Mouse (Mus musculus): ENCODE measurements around the gene Trim60. TPM values are rescaled to one million over a fixed set of nuclear protein-coding genes. Genes with fewer than 3 reads are reported as not detected.

The Trim60 gene
- polyA plus RNA-seq, 1 experiment from 2014 or later, result not detected

- 88% methylated on average over 4 of the region's 4 CpGs for WGBS
- no peak overlapping the region for H3K27ac ChIP-seq (ENCODE audit: low read depth, low read length)
- H3K4me3 ChIP-seq (ENCODE audit: low read depth, low read length), result no peak overlapping the region
- no peak for DNase-seq (ENCODE audit: low spot score)
- H3K27me3 ChIP-seq (ENCODE audit: control insufficient read depth, insufficient read depth, low read length), result no peaks in the 10 kb centered on the region
- H3K9ac ChIP-seq (ENCODE audit: low read depth, low read length), result no peak overlapping the region
- no peak overlapping the region for H3K4me2 ChIP-seq (replicated peaks; ENCODE audit: low read depth, low read length)
- no peaks in the 10 kb centered on the region for H3K36me3 ChIP-seq (ENCODE audit: control insufficient read depth, insufficient read depth, low read length)
- no peaks in the 10 kb centered on the region for H3K4me1 ChIP-seq (replicated peaks; ENCODE audit: control insufficient read depth, insufficient read depth, low read length)
- no peak for ATAC-seq (ENCODE audit: low FRiP score)
- no peaks in the 10 kb centered on the region for H3K9me3 ChIP-seq (ENCODE audit: control insufficient read depth, low read length)
Measured at GRCm38 (mm10) chr8:65047801-65048200, 29.4 kb upstream of the Trim60 start.

DNA sequence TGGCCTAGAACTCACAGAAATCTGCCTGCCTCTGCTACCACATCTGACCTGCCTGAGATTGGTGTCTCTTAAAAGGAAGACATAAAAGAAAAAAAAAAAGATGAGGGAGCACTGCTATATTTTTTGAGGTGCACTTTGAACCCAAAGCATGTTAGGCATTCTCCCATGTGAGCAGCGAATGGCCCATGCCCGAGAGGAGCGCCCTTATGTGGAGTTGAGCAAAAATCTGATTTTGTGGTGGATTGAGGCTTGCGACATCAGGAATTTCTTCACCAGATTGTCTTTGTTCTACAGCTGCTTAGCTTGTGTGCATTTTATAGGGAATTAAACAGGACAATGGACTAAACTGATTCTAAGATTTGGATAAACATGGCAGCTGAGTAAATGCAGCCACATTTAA lies 28.8 kb upstream of the Trim60 start:
- Histone ChIP-seq H3K36me3 (ENCODE audit: control insufficient read depth, insufficient read depth, low read length) (no peaks in the 10 kb centered on the region), H3K9me3 (ENCODE audit: control insufficient read depth, low read length) (no peaks in the 10 kb centered on the region), H3K4me2 (replicated peaks; ENCODE audit: low read depth, low read length) (no peak overlapping the region), H3K4me1 (replicated peaks; ENCODE audit: control insufficient read depth, insufficient read depth, low read length) (no peaks in the 10 kb centered on the region), H3K27ac (ENCODE audit: low read depth, low read length) (no peak overlapping the region), H3K4me3 (ENCODE audit: low read depth, low read length) (no peak overlapping the region), H3K9ac (ENCODE audit: low read depth, low read length) (no peak overlapping the region), H3K27me3 (ENCODE audit: control insufficient read depth, insufficient read depth, low read length) (no peaks in the 10 kb centered on the region)
- WGBS, result 94% methylated on average over 4 of the region's 4 CpGs
- ATAC-seq (ENCODE audit: low FRiP score) (no peak), DNase-seq (ENCODE audit: low spot score) (no peak)

- no peak overlapping the region for H3K9ac ChIP-seq (ENCODE audit: low read depth, low read length)
- no peaks in the 10 kb centered on the region for H3K27me3 ChIP-seq (ENCODE audit: control insufficient read depth, insufficient read depth, low read length)
- H3K36me3 ChIP-seq (ENCODE audit: control insufficient read depth, insufficient read depth, low read length), result no peaks in the 10 kb centered on the region
- no peaks in the 10 kb centered on the region for H3K9me3 ChIP-seq (ENCODE audit: control insufficient read depth, low read length)
- H3K4me3 ChIP-seq (ENCODE audit: low read depth, low read length), result no peak overlapping the region
- WGBS, result 31% methylated on average over 5 of the region's 5 CpGs
- no peaks in the 10 kb centered on the region for H3K4me1 ChIP-seq (replicated peaks; ENCODE audit: control insufficient read depth, insufficient read depth, low read length)
- ATAC-seq (ENCODE audit: low FRiP score), result peak; percentile 38; the same call in 1 of the 2 replicates
- H3K27ac ChIP-seq (ENCODE audit: low read depth, low read length), result no peak overlapping the region
- DNase-seq (ENCODE audit: low spot score), result no peak
- H3K4me2 ChIP-seq (replicated peaks; ENCODE audit: low read depth, low read length), result peak overlapping the region; percentile 17; the same call in 1 of the 2 replicates
Measured at GRCm38 (mm10) chr8:65046565-65046964, 28.2 kb upstream of the Trim60 start.

GRCm38 (mm10) chr8:65037117-65037533 lies 18.7 kb upstream of the Trim60 start, which contains the start of gene Apela:
Apela (minus strand) TSS chr8:65037336.
- Histone ChIP-seq H3K4me1 (replicated peaks; ENCODE audit: control insufficient read depth, insufficient read depth, low read length) (peaks cover 2% of the 10 kb centered on the region; the same call in 1 of the 2 replicates), H3K36me3 (ENCODE audit: control insufficient read depth, insufficient read depth, low read length) (no peaks in the 10 kb centered on the region), H3K4me2 (replicated peaks; ENCODE audit: low read depth, low read length) (peak within 1 kb of the TSS; percentile 41), H3K9ac (ENCODE audit: low read depth, low read length) (no peak within 1 kb of the TSS), H3K27me3 (ENCODE audit: control insufficient read depth, insufficient read depth, low read length) (no peaks in the 10 kb centered on the region), H3K27ac (ENCODE audit: low read depth, low read length) (no peak within 1 kb of the TSS), H3K4me3 (ENCODE audit: low read depth, low read length) (peak within 1 kb of the TSS; percentile 27; the same call in 1 of the 2 replicates), H3K9me3 (ENCODE audit: control insufficient read depth, low read length) (no peaks in the 10 kb centered on the region)
- ATAC-seq (ENCODE audit: low FRiP score) (peak; percentile 77), DNase-seq (ENCODE audit: low spot score) (peak; percentile 67)
- 1% methylated on average over 8 of the region's 8 CpGs for WGBS

GRCm38 (mm10) chr8:65034136-65034535 lies 15.8 kb upstream of the Trim60 start:
- Histone ChIP-seq H3K9me3 (ENCODE audit: control insufficient read depth, low read length) (no peaks in the 10 kb centered on the region), H3K27me3 (ENCODE audit: control insufficient read depth, insufficient read depth, low read length) (no peaks in the 10 kb centered on the region), H3K4me2 (replicated peaks; ENCODE audit: low read depth, low read length) (no peak overlapping the region), H3K4me3 (ENCODE audit: low read depth, low read length) (no peak overlapping the region), H3K9ac (ENCODE audit: low read depth, low read length) (no peak overlapping the region), H3K36me3 (ENCODE audit: control insufficient read depth, insufficient read depth, low read length) (no peaks in the 10 kb centered on the region), H3K27ac (ENCODE audit: low read depth, low read length) (no peak overlapping the region), H3K4me1 (replicated peaks; ENCODE audit: control insufficient read depth, insufficient read depth, low read length) (peaks cover 2% of the 10 kb centered on the region; the same call in 1 of the 2 replicates)
- no peak for DNase-seq (ENCODE audit: low spot score)
- no peak for ATAC-seq (ENCODE audit: low FRiP score)
- WGBS, result 29% methylated on average over 2 of the region's 2 CpGs

DNA sequence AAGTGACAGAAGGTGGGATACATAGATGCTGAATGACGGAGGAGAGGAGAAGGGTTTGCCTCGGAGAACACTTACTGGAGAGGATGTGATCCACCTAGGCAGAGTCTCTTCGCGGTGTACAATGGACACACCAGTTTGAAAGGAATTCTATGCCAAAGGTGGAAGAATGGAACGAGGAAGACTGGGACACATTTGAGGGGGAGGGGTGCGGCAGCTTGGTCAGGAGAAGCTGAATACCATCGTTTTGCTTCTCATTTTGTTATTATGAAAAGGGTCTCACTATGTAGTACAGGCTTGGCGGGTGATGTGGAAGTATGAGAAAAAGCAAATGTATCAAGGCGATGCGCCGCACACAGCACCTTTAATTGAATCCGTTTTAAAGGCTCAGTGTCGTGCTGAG lies 14.7 kb upstream of the Trim60 start:
- H3K4me3 ChIP-seq (ENCODE audit: low read depth, low read length), result no peak overlapping the region
- no peak overlapping the region for H3K27ac ChIP-seq (ENCODE audit: low read depth, low read length)
- no peak overlapping the region for H3K4me2 ChIP-seq (replicated peaks; ENCODE audit: low read depth, low read length)
- H3K4me1 ChIP-seq (replicated peaks; ENCODE audit: control insufficient read depth, insufficient read depth, low read length), result peaks cover 2% of the 10 kb centered on the region; the same call in 1 of the 2 replicates
- H3K9ac ChIP-seq (ENCODE audit: low read depth, low read length), result no peak overlapping the region
- H3K36me3 ChIP-seq (ENCODE audit: control insufficient read depth, insufficient read depth, low read length), result no peaks in the 10 kb centered on the region
- no peaks in the 10 kb centered on the region for H3K27me3 ChIP-seq (ENCODE audit: control insufficient read depth, insufficient read depth, low read length)
- DNase-seq (ENCODE audit: low spot score), result no peak
- H3K9me3 ChIP-seq (ENCODE audit: control insufficient read depth, low read length), result no peaks in the 10 kb centered on the region
- 87% methylated on average over 13 of the region's 13 CpGs for WGBS
- ATAC-seq (ENCODE audit: low FRiP score), result no peak

DNA sequence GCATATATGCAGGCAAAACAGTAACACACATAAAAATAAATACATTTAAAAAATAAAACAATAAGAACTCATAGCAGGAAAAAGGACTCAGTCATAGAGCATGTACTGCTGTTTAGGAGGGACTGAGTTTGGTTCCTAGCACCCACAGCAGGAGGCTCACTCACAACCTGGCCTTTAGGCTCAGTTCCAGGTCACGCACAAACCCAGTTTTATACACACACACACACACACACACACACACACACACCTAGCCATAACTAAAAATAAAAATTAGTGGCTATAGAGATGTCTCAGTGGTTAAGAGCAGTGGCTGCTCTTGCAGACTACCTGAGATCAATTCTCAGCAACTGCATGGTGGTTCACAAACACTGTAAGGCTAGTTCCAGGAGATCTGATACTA lies 13.7 kb upstream of the Trim60 start:
- no peak overlapping the region for H3K27ac ChIP-seq (ENCODE audit: low read depth, low read length)
- DNase-seq (ENCODE audit: low spot score) (no peak), ATAC-seq (ENCODE audit: low FRiP score) (no peak)
- H3K9ac ChIP-seq (ENCODE audit: low read depth, low read length), result no peak overlapping the region
- H3K4me2 ChIP-seq (replicated peaks; ENCODE audit: low read depth, low read length), result no peak overlapping the region
- no peaks in the 10 kb centered on the region for H3K27me3 ChIP-seq (ENCODE audit: control insufficient read depth, insufficient read depth, low read length)
- H3K4me1 ChIP-seq (replicated peaks; ENCODE audit: control insufficient read depth, insufficient read depth, low read length), result no peaks in the 10 kb centered on the region; the same call in 1 of the 2 replicates
- no peaks in the 10 kb centered on the region for H3K9me3 ChIP-seq (ENCODE audit: control insufficient read depth, low read length)
- no peak overlapping the region for H3K4me3 ChIP-seq (ENCODE audit: low read depth, low read length)
- WGBS, result 94% methylated on average over 1 of the region's 1 CpGs
- H3K36me3 ChIP-seq (ENCODE audit: control insufficient read depth, insufficient read depth, low read length), result no peaks in the 10 kb centered on the region

- Histone ChIP-seq H3K9me3 (ENCODE audit: control insufficient read depth, low read length) (no peaks in the 10 kb centered on the region), H3K27me3 (ENCODE audit: control insufficient read depth, insufficient read depth, low read length) (no peaks in the 10 kb centered on the region), H3K4me1 (replicated peaks; ENCODE audit: control insufficient read depth, insufficient read depth, low read length) (no peaks in the 10 kb centered on the region), H3K4me2 (replicated peaks; ENCODE audit: low read depth, low read length) (no peak overlapping the region), H3K27ac (ENCODE audit: low read depth, low read length) (no peak overlapping the region), H3K9ac (ENCODE audit: low read depth, low read length) (no peak overlapping the region), H3K36me3 (ENCODE audit: control insufficient read depth, insufficient read depth, low read length) (no peaks in the 10 kb centered on the region), H3K4me3 (ENCODE audit: low read depth, low read length) (no peak overlapping the region)
- whole genome bisulfite sequencing, result 82% methylated on average over 4 of the region's 4 CpGs
- DNase-seq (ENCODE audit: low spot score), result no peak
- ATAC-seq (ENCODE audit: low FRiP score), result no peak
Measured at GRCm38 (mm10) chr8:65030735-65031485, 12.5 kb upstream of the Trim60 start.

GRCm38 (mm10) chr8:65029776-65030175 lies 11.4 kb upstream of the Trim60 start:
- Histone ChIP-seq H3K27ac (ENCODE audit: low read depth, low read length) (no peak overlapping the region), H3K4me3 (ENCODE audit: low read depth, low read length) (no peak overlapping the region), H3K36me3 (ENCODE audit: control insufficient read depth, insufficient read depth, low read length) (no peaks in the 10 kb centered on the region), H3K27me3 (ENCODE audit: control insufficient read depth, insufficient read depth, low read length) (no peaks in the 10 kb centered on the region), H3K4me1 (replicated peaks; ENCODE audit: control insufficient read depth, insufficient read depth, low read length) (no peaks in the 10 kb centered on the region), H3K9ac (ENCODE audit: low read depth, low read length) (no peak overlapping the region), H3K9me3 (ENCODE audit: control insufficient read depth, low read length) (no peaks in the 10 kb centered on the region), H3K4me2 (replicated peaks; ENCODE audit: low read depth, low read length) (no peak overlapping the region)
- 87% methylated on average over 4 of the region's 4 CpGs for WGBS
- no peak for DNase-seq (ENCODE audit: low spot score)
- no peak for ATAC-seq (ENCODE audit: low FRiP score)
